Mouse (Mus musculus): ENCODE results near the gene Tle4.

DNA sequence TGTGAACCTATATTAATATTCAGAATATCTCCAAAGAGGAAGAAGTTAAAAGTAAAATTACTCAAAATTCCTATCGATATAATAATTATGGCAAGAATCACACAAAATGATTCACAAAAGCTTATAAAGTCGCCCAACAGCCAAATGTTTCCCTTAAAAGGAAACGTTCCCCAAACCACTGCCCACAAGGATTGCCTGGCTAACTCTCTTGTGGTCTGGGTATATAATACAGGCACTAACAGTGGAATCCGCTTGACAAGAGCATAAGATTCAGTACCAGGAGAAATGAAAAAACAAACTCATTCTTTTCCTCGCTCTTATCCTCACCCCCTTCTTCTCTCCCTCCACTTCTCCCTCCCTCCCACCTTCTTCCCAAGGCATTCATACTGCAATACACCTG lies 19.2 kb downstream of the Tle4 start:
- TF ChIP-seq CTCF (IDR thresholded peaks at IDR 0.05; ENCODE audit: borderline replicate concordance, extremely low read depth, insufficient read depth, insufficient read length) (no peak), POLR2A (IDR thresholded peaks at IDR 0.05; ENCODE audit: borderline replicate concordance, extremely low read depth, insufficient read depth, insufficient read length, poor library complexity, severe bottlenecking) (no peak)

Measured in brain, embryonic 14.5 days (tissue).